Mouse (Mus musculus) lung, postnatal 0 days (tissue): ENCODE measurements around the gene Ubr3. TPM values are rescaled to one million over a fixed set of nuclear protein-coding genes. Genes with fewer than 3 reads are reported as not detected.
"Not testable (repeated sequence)": the region's sequence is repeated elsewhere in the genome, so short reads cannot be mapped to it uniquely, and the experiment has no call there.

ENCODE experiments used
- ATAC-seq: fragments of 200-750 bp; cut with Nextera tagmentation; 2 replicates; pipeline ENCODE4 v1.8.0; 2017; ENCODE audit warnings: moderate library complexity
- DNase-seq: peaks from one replicate; pipeline ENCODE4 v3.0.0-alpha.2; 2016; ENCODE audit warnings: low spot score
- H3K27ac ChIP-seq: fragments of 300-500 bp; sonication (generic); 2 replicates; pipeline ENCODE4 v1.5.1; 2014; ENCODE audit warnings: antibody characterized with exemption, mild to moderate bottlenecking, low read length, mixed read lengths
- H3K27me3 ChIP-seq: fragments of 300-500 bp; sonication (generic); replicated peaks from 2 replicates; pipeline ENCODE4 v1.6.1; 2014; ENCODE audit warnings: low read length, mixed read lengths; ENCODE audit not compliant: insufficient read depth
- H3K36me3 ChIP-seq: fragments of 300-500 bp; sonication (generic); 2 replicates; pipeline ENCODE4 v1.6.1; 2014; ENCODE audit warnings: low read length, mixed read lengths; ENCODE audit not compliant: insufficient read depth
- H3K4me1 ChIP-seq: fragments of 300-500 bp; sonication (generic); 2 replicates; pipeline ENCODE4 v1.6.1; 2014; ENCODE audit warnings: antibody characterized with exemption, low read depth, low read length, mixed read lengths; ENCODE audit not compliant: insufficient read depth
- H3K4me2 ChIP-seq: fragments of 300-500 bp; sonication (generic); replicated peaks from 2 replicates; pipeline ENCODE4 v1.6.1; 2014; ENCODE audit warnings: low read depth, mild to moderate bottlenecking, low read length, moderate library complexity, mixed read lengths
- H3K4me3 ChIP-seq: fragments of 300-500 bp; sonication (generic); 2 replicates; pipeline ENCODE4 v1.5.1; 2014; ENCODE audit warnings: low read depth, low read length
- H3K9ac ChIP-seq: fragments of 300-500 bp; sonication (generic); replicated peaks from 2 replicates; pipeline ENCODE4 v1.6.1; 2014; ENCODE audit warnings: low read depth, mild to moderate bottlenecking
- H3K9me3 ChIP-seq: fragments of 300-500 bp; sonication (generic); 2 replicates; pipeline ENCODE4 v1.6.1; 2016; ENCODE audit warnings: low read length, mixed read lengths
- CTCF ChIP-seq: IDR thresholded peaks from 2 replicates; pipeline ENCODE4 v1.5.1; 2016; ENCODE audit warnings: antibody characterized with exemption, mild to moderate bottlenecking
- EP300 ChIP-seq: IDR thresholded peaks from 2 replicates; pipeline ENCODE4 v1.6.1; 2016; ENCODE audit warnings: antibody characterized with exemption, mild to moderate bottlenecking, control low read depth
- WGBS: fragments of 180-500 bp; shearing (Covaris S2); extraction: QIAGEN DNeasy Blood & Tissue Kit; methylation state at CpG from one replicate; pipeline ENCODE4 v1.1.7; 2014; 5-methylcytosine and 5-hydroxymethylcytosine counted together
- polyA plus RNA-seq: library from polyadenylated mRNA; unstranded; fragments of >200 nt; fragmentation: Nextera tagmentation; extraction: Ambion mirVana; gene quantifications from 2 replicates; pipeline ENCODE4 v1.2.1, GENCODE M21; 2015

Gene Ubr3
- polyA plus RNA-seq, 1 experiment from 2014 or later, result 10.4 TPM

DNA sequence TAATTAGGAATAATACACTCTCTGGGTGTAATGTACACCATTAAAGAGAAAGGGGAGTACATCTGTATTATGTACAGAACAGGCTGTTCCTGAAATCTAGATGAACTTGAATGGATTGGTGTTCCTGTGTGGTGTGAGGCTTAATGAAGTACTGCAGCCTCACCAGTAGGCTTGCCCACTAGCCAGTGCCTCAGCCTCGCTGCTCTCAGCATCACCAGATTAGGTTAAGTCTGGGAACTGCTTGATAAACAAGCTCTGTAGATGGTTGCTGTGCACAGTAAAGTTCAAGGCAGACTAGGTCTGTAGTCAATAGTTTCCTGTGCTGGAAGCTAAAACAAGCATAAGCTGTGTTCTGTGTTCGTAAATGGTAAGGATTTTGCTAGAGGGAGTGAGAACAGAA, 60.6 kb downstream of the Ubr3 start:
- H3K27ac ChIP-seq, result no peak overlapping the region
- no peaks in the 10 kb centered on the region for H3K9me3 ChIP-seq
- H3K36me3 ChIP-seq, result peaks cover 11% of the 10 kb centered on the region; the same call in 1 of the 2 replicates
- ATAC-seq, result no peak
- no peak overlapping the region for H3K9ac ChIP-seq
- H3K27me3 ChIP-seq, result no peaks in the 10 kb centered on the region
- TF ChIP-seq CTCF (no peak), EP300 (no peak)
- DNase-seq, result no peak
- H3K4me3 ChIP-seq, result no peak overlapping the region
- no peak overlapping the region for H3K4me2 ChIP-seq
- H3K4me1 ChIP-seq, result no peaks in the 10 kb centered on the region
- WGBS, result 95% methylated on average over 2 of the region's 2 CpGs

DNA sequence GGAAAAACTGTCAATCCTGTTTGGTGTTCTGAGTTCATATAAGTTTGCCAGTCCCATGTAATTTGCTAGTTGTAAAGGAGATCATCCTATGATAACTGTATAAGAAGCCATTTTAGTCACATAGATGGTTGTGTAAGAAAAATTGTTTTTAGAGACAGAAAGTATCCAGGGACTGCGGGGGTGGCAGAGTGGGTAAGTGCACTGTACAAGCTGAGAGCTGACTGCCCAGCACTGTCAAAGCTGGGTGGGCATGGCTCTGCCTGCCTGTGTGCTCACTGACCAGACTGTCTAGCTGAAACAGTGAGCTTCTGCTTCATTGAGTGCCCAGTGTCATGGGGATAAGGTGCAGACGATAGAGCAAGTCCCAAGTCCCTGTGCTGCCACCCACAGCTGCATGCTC, 77.8 kb downstream of the Ubr3 start:
- no peaks in the 10 kb centered on the region for H3K27me3 ChIP-seq
- no peaks in the 10 kb centered on the region for H3K9me3 ChIP-seq
- H3K4me1 ChIP-seq, result no peaks in the 10 kb centered on the region
- peaks cover 31% of the 10 kb centered on the region for H3K36me3 ChIP-seq
- H3K27ac ChIP-seq, result no peak overlapping the region
- no peak overlapping the region for H3K4me2 ChIP-seq
- 100% methylated on average over 2 of the region's 2 CpGs for WGBS
- DNase-seq, result no peak
- no peak for TF ChIP-seq CTCF
- TF ChIP-seq EP300, result no peak
- no peak for ATAC-seq
- H3K9ac ChIP-seq, result no peak overlapping the region
- H3K4me3 ChIP-seq, result no peak overlapping the region

DNA sequence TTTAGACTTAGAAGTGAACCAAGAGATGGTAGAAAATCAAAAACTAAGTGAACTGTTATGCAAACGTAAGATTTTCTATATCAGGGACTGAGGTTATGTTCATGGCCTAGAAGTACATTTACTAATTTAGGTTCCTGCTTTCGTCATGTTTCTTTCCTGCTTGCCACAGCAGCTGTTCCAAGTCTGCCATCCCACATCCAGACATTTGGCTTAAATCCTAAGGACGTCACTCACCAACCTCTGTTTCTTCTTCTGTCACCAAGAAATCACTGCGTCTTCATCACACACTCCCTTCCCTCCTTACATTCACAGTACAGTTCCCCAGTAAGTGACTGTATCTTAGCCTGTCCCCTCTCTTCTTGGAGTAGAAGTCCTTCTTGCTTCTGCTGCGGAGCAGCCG, 92.2 kb downstream of the Ubr3 start:
- 89% methylated on average over 6 of the region's 6 CpGs for WGBS
- Histone ChIP-seq H3K36me3 (peaks cover 11% of the 10 kb centered on the region), H3K4me1 (no peaks in the 10 kb centered on the region), H3K9ac (no peak overlapping the region), H3K27me3 (no peaks in the 10 kb centered on the region), H3K9me3 (no peaks in the 10 kb centered on the region), H3K4me2 (no peak overlapping the region), H3K27ac (no peak overlapping the region), H3K4me3 (no peak overlapping the region)
- no peak for TF ChIP-seq EP300
- no peak for TF ChIP-seq CTCF
- DNase-seq (no peak), ATAC-seq (no peak)

DNA sequence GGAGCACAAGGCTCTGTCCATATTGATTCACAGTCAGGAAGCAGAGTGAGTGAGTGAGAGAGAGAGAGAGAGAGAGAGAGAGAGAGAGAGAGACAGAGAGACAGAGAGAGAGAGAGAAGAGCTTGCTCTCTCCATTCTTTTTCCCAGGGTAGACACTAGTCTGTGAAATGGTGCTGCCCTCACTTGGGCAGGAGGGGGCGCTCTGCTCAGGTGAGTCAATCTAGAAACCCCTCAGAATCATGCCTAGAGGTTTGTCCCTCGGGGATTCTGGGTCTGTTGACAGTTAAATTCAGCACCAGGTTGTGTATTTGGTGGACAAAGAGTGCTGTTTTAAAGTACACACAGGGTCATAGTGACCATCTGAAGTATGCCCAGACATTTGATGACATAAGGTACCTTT, 93.6 kb downstream of the Ubr3 start:
- H3K27me3 ChIP-seq, result no peaks in the 10 kb centered on the region
- no peak overlapping the region for H3K4me3 ChIP-seq
- no peak overlapping the region for H3K9ac ChIP-seq
- ATAC-seq (no peak), DNase-seq (no peak)
- H3K36me3 ChIP-seq, result peaks cover 11% of the 10 kb centered on the region
- no peaks in the 10 kb centered on the region for H3K4me1 ChIP-seq
- no peak overlapping the region for H3K27ac ChIP-seq
- TF ChIP-seq CTCF, result peak; percentile 57
- no peak for TF ChIP-seq EP300
- H3K9me3 ChIP-seq, result no peaks in the 10 kb centered on the region
- 43% methylated on average over 2 of the region's 2 CpGs for WGBS
- no peak overlapping the region for H3K4me2 ChIP-seq

DNA sequence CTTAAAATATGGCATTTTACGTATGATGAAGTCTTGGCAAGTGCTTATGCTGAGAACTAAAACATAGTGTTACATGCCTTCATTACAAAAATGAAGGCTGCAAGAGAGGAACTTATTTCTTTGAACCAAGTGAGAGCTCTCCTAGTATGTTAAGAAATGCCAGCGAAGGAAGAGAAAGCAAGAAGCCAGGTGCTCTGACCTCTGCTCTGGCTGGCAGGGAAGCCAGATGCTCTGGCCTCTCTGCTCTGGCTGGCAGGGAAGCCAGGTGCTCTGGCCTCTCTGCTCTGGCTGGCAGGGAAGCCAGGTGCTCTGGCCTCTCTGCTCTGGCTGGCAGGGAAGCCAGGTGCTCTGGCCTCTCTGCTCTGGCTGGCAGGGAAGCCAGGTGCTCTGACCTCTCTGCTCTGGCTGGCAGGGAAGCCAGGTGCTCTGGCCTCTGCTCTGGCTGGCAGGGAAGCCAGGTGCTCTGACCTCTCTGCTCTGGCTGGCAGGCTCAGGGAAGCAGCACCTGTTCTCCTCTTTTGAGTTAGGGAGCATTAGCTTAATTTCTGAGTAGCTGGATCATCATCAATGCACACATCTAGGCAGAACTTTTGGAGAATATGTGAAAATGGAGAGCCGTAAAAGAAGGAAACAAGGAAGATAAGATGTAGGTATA, 97.2 kb downstream of the Ubr3 start:
- not testable (repeated sequence) for H3K27me3 ChIP-seq, DNase-seq, H3K4me1 ChIP-seq, H3K4me2 ChIP-seq, H3K27ac ChIP-seq, H3K9ac ChIP-seq, ATAC-seq, H3K9me3 ChIP-seq, H3K4me3 ChIP-seq
- WGBS, result 69% methylated on average over 3 of the region's 3 CpGs
- peaks cover 14% of the 10 kb centered on the region for H3K36me3 ChIP-seq

DNA sequence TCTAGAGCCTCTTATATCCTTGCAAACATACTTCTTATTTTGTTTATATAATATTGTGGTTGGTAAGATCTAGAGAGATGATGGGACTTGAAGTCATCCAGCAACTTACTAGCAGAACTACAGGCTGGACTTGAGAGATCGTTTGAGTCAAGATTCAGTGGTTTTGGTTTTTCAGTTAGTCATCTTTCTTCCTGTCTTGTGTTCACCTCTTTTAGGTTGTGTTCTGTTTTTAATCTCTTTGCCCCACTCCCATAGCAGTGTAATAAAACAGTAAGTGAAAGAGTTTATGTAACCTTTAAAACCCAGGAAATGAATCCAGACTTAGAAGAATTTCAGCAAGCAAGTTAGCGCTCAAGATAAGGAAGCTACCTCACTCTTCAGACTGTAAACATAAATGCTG, 97.7 kb downstream of the Ubr3 start:
- Histone ChIP-seq H3K9ac (no peak overlapping the region), H3K27ac (no peak overlapping the region), H3K36me3 (peaks cover 13% of the 10 kb centered on the region), H3K4me2 (no peak overlapping the region), H3K9me3 (no peaks in the 10 kb centered on the region), H3K4me3 (no peak overlapping the region), H3K27me3 (no peaks in the 10 kb centered on the region), H3K4me1 (no peaks in the 10 kb centered on the region)
- no peak for TF ChIP-seq CTCF
- no peak for TF ChIP-seq EP300
- 62% methylated on average over 2 of the region's 2 CpGs for WGBS
- no peak for DNase-seq
- no peak for ATAC-seq
